Mouse (Mus musculus) heart, embryonic 14.5 days (tissue): ENCODE data around the gene Mfsd5. TPM values are rescaled to one million over a fixed set of nuclear protein-coding genes. Genes with fewer than 3 reads are reported as not detected.

ENCODE experiments used
- ATAC-seq: fragments of 200-750 bp; cut with Nextera tagmentation; 2 replicates; pipeline ENCODE4 v1.8.0; 2017; ENCODE audit warnings: low read depth, moderate TSS enrichment; ENCODE audit not compliant: insufficient number of reproducible peaks, insufficient read depth, low FRiP score
- H3K27ac ChIP-seq, 2 experiments: fragments of 200-500 bp in 1 of 2; fragments of 300-500 bp in 1 of 2; sonication (generic) in 1 of 2; replicated peaks in 1 of 2; 2 replicates each; pipeline ENCODE4 v1.5.1; 2012 to 2014; ENCODE audit warnings: low read depth in 2 of 2, low read length in 2 of 2, control low read depth in 1 of 2, mild to moderate bottlenecking in 1 of 2, mixed read lengths in 1 of 2; ENCODE audit not compliant: control insufficient read depth in 1 of 2, insufficient read depth in 1 of 2
- H3K27me3 ChIP-seq: fragments of 300-500 bp; sonication (generic); 2 replicates; pipeline ENCODE4 v1.6.1; 2014; ENCODE audit warnings: mild to moderate bottlenecking, low read length, control low read depth; ENCODE audit not compliant: control insufficient read depth, insufficient read depth
- H3K36me3 ChIP-seq: fragments of 300-500 bp; sonication (generic); 2 replicates; pipeline ENCODE4 v1.6.1; 2014; ENCODE audit warnings: mild to moderate bottlenecking, control low read depth, low read length, mixed read lengths; ENCODE audit not compliant: control insufficient read depth, insufficient read depth
- H3K4me1 ChIP-seq, 2 experiments: fragments of 200-500 bp in 1 of 2; fragments of 300-500 bp in 1 of 2; sonication (generic) in 1 of 2; 2 replicates each; pipeline ENCODE4 v1.6.1; 2012 to 2014; ENCODE audit warnings: low read length in 2 of 2, control low read depth in 1 of 2, mixed read lengths in 1 of 2; ENCODE audit not compliant: control insufficient read depth in 2 of 2, insufficient read depth in 2 of 2
- H3K4me2 ChIP-seq: fragments of 300-500 bp; sonication (generic); 2 replicates; pipeline ENCODE4 v1.6.1; 2014; ENCODE audit warnings: mild to moderate bottlenecking, low read length
- H3K4me3 ChIP-seq, 2 experiments: fragments of 200-500 bp in 1 of 2; fragments of 300-500 bp in 1 of 2; sonication (generic) in 1 of 2; 2 replicates each; pipeline ENCODE4 v1.5.1; 2012 to 2014; ENCODE audit warnings: low read length in 2 of 2, mild to moderate bottlenecking in 2 of 2, control low read depth in 1 of 2, low read depth in 1 of 2, moderate library complexity in 1 of 2; ENCODE audit not compliant: control insufficient read depth in 1 of 2, insufficient read depth in 1 of 2
- H3K9ac ChIP-seq: fragments of 300-500 bp; sonication (generic); 2 replicates; pipeline ENCODE4 v1.6.1; 2014; ENCODE audit warnings: mild to moderate bottlenecking, low read length
- H3K9me3 ChIP-seq: fragments of 300-500 bp; sonication (generic); 2 replicates; pipeline ENCODE4 v1.6.1; 2016; ENCODE audit warnings: low read length, control low read depth; ENCODE audit not compliant: control insufficient read depth
- WGBS: fragments of 180-500 bp; shearing (Covaris S2); extraction: QIAGEN DNeasy Blood & Tissue Kit; methylation state at CpG from one replicate; pipeline ENCODE4 v1.1.7; 2014; 5-methylcytosine and 5-hydroxymethylcytosine counted together
- polyA plus RNA-seq: library from polyadenylated mRNA; unstranded; fragments of >200 nt; fragmentation: Nextera tagmentation; extraction: Ambion mirVana; gene quantifications from 2 replicates; pipeline ENCODE4 v1.2.1, GENCODE M21; 2014

Gene Mfsd5
- 39.2 and 41.3 TPM in 2 replicates for polyA plus RNA-seq

DNA sequence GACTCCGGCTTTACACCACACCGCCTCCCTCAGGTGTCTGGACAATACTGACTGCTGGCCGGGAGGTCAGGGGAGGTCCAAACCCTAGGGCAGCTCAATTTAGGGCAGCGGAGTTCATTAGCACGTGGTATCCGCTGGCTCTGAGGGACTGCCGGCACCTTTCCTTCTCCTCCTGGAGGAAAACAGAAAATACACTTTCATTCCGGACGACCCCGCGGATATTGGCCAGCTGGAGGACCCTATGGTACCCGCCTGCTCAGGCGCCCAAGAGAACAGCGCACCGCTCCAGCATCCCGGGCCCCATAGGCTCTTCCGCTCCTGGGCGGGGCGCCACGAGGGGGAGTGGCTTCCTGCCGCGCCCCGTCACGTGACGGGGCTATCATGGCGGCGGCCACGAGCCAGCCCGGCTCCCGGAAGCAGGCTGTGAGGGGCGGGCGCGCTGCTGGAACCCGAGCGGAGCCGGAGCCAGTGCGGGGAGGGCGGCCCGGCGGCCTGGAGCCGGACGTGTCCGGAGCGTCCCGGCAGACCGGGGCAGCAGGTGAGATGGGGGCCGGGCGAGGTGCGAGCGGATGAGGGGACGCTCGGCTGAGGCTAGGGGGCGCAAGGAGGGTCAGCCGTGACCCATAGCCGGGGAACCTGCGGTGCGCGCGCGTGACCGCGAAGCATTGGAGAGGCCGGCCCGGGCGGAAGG, at the start of gene Mfsd5:
Mfsd5 (plus strand) TSS at position 363 of the 691 bp plus-strand sequence.
- WGBS, result under 1% methylated on average over 65 of the region's 65 CpGs
- Histone ChIP-seq H3K36me3 (peaks cover 25% of the 10 kb centered on the region), H3K9ac (peak within 1 kb of the TSS; percentile 81), H3K27me3 (no peaks in the 10 kb centered on the region), H3K4me1 (peaks cover 9 to 20% of the 10 kb centered on the region in 2 experiments), H3K4me2 (peak within 1 kb of the TSS; percentile 83), H3K27ac (peak within 1 kb of the TSS; percentile 76 to 86), H3K4me3 (peak within 1 kb of the TSS; percentile 67 to 86), H3K9me3 (no peaks in the 10 kb centered on the region)
- ATAC-seq, result peak; percentile 96

DNA sequence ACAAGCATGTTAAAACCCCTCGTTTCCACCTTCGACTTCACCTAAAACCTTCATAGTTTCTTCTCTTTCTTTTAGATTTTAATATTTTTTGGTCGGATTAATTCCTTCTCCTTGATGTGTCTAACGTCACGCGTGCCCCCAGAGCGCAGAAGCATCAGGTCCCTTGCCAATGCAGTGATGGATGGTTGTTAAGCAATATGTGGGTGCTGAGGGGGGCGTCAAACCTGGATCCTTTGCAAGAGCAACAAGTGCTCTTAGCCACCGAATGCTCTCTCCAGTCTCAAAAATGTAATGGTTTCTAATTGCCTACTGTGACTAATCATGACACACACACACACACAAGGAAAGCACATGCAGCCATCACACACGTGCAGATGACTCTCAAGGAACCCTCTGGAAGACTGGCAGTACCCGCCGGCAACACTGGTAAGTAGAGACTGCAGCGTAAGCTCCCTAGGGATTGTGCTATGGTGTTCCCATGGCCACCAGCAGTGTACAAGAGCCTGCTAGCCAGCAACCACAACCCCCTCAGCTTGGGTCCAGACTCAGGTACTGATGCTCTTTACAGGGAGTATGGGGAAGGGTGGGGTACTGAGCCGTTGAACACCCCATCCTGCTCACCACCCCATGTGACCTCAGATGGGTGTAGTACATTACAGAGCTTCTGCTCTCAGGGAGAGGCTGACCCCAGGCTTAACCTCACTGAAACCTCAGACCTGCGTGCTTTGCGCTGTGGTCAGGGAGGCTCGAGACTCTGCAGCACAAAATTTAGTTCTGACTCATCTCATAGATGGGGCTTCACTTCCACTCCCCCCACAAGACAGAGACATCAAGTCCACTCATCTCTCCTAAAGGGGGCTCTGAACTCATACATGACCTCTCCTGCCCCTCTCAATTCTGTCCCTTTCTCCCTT, 48.6 kb upstream of the Mfsd5 start:
- ATAC-seq, result no peak

DNA sequence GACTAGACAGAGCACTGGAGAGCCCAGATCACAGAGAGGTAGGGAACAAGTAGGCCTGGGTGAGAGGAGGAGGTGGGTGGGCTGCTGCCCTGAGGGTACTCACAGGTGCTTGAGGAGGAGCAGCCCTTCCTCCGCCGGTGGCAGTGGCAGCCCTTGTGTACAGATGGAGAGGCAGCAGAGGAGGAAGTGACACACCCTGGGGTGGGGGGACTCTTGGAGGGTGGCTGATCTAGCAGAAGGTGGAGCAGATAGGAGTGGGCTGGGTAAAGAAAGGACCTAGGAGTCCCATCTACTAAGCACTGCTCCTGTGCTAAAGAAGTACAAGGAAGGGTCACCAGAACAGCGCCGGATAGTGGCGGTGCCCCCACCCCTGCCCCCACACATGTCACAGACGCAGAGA, 47.5 kb upstream of the Mfsd5 start, which contains the start of gene Itgb7:
Itgb7 (minus strand) TSS at position 197 of the 400 bp plus-strand sequence.
- Histone ChIP-seq H3K4me3 (no peak within 1 kb of the TSS), H3K9ac (no peak within 1 kb of the TSS), H3K9me3 (no peaks in the 10 kb centered on the region), H3K36me3 (0 out of 2 replicates have a peak, but pooled peaks cover 3% of the 10 kb centered on the region), H3K4me2 (no peak within 1 kb of the TSS), H3K4me1 (peaks cover 0 to 3% of the 10 kb centered on the region in 2 experiments; a peak in 2 of 4 replicates), H3K27me3 (no peaks in the 10 kb centered on the region), H3K27ac (no peak within 1 kb of the TSS)
- no peak for ATAC-seq
- 32% methylated on average over 6 of the region's 6 CpGs for WGBS

More for the DNA sequence above, 48.6 kb upstream of the Mfsd5 start:
- Histone ChIP-seq H3K9ac (no peak overlapping the region), H3K4me3 (no peak overlapping the region), H3K4me1 (peaks cover 0 to 3% of the 10 kb centered on the region in 2 experiments; a peak in 2 of 4 replicates), H3K9me3 (no peaks in the 10 kb centered on the region), H3K27me3 (no peaks in the 10 kb centered on the region), H3K27ac (no peak overlapping the region), H3K36me3 (0 out of 2 replicates have a peak, but pooled peaks cover 3% of the 10 kb centered on the region), H3K4me2 (no peak overlapping the region)
- 78% methylated on average over 17 of the region's 17 CpGs for WGBS

GRCm38 (mm10) chr15:102232764-102233163, 46.5 kb upstream of the Mfsd5 start:
- Histone ChIP-seq H3K36me3 (0 out of 2 replicates have a peak, but pooled peaks cover 3% of the 10 kb centered on the region), H3K4me3 (no peak overlapping the region), H3K27ac (no peak overlapping the region), H3K27me3 (no peaks in the 10 kb centered on the region), H3K4me1 (peaks cover 0 to 3% of the 10 kb centered on the region in 2 experiments; a peak in 2 of 4 replicates), H3K4me2 (no peak overlapping the region), H3K9me3 (no peaks in the 10 kb centered on the region), H3K9ac (no peak overlapping the region)
- ATAC-seq, result no peak
- WGBS, result 82% methylated on average over 7 of the region's 7 CpGs

GRCm38 (mm10) chr15:102233896-102234295, 45.4 kb upstream of the Mfsd5 start:
- Histone ChIP-seq H3K36me3 (peaks cover 10% of the 10 kb centered on the region; the same call in 1 of the 2 replicates), H3K4me3 (no peak overlapping the region), H3K9ac (no peak overlapping the region), H3K27ac (no peak overlapping the region), H3K27me3 (no peaks in the 10 kb centered on the region), H3K4me1 (peaks cover 0 to 3% of the 10 kb centered on the region in 2 experiments; a peak in 2 of 4 replicates), H3K9me3 (no peaks in the 10 kb centered on the region), H3K4me2 (no peak overlapping the region)
- WGBS, result 28% methylated on average over 2 of the region's 2 CpGs
- no peak for ATAC-seq

DNA sequence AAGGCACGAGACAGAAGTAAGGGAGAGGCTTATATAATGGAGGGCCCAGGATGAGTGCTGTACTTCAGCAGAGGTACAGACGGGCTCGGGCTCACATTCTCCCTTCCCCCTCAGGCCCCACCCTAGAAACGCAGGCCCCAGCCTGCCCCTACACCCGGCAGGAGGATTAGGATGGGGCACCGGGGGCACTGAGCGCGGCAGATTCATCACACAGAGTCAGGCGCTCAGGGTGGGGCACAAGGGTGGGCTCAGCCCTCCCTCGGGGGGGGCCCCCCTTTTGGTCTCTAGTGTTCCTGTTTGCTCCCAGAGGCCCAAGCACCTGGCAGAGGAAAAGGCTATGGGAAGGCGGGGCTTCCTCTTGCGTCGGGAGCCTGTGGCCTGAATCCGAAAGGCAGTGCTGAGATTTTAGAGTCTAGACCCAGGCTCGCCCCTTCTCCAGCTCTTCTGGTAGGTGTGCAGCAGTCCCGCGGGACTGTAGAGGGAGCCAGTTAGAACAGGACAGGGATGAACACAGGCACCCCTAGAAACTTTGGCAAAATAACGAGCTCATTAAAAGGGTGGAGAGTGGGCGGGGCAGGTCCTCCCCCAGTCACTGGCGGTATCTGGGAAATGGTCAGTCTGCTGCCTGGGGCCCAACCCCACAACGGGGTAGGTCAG, 43.8 kb upstream of the Mfsd5 start:
- no peaks in the 10 kb centered on the region; the same call in 1 of the 2 replicates for H3K27me3 ChIP-seq
- no peak overlapping the region for H3K27ac ChIP-seq
- H3K4me2 ChIP-seq, result peak overlapping the region; percentile 27
- no peak overlapping the region for H3K4me3 ChIP-seq
- peaks cover 12% of the 10 kb centered on the region; the same call in 1 of the 2 replicates for H3K36me3 ChIP-seq
- ATAC-seq, result no peak
- peak overlapping the region; percentile 34; the same call in 1 of the 2 replicates for H3K9ac ChIP-seq
- H3K4me1 ChIP-seq, result peaks cover 0 to 3% of the 10 kb centered on the region in 2 experiments; a peak in 2 of 4 replicates
- H3K9me3 ChIP-seq, result no peaks in the 10 kb centered on the region
- 24% methylated on average over 21 of the region's 21 CpGs for WGBS
